In genomic region chr11:87985643-87986042, GRCm38 (mm10) we compare ENCODE assay signal across 8 mouse cellular contexts. TPM values are rescaled to one million over a fixed set of nuclear protein-coding genes. Genes with fewer than 3 reads are reported as not detected.
DNase-seq lines count a peak whose midpoint lies in the region; ATAC-seq lines count a peak whose summit lies in the region.

No protein-coding gene starts in this region.

- H3K4me1 ChIP-seq in lung, embryonic 16.5 days (replicated peaks; ENCODE audit: control insufficient read depth, insufficient read depth, low read length), result peaks cover 24% of the 10 kb centered on the region
- H3K4me1 ChIP-seq in limb, embryonic 11.5 days (ENCODE audit: control insufficient read depth, insufficient read depth, low read length), result peaks cover 5% of the 10 kb centered on the region
- H3K4me1 ChIP-seq in stomach, embryonic 14.5 days (ENCODE audit: control insufficient read depth, insufficient read depth, low read length), result peaks cover 14% of the 10 kb centered on the region

- H3K9me3 ChIP-seq in lung, embryonic 16.5 days (ENCODE audit: control insufficient read depth, low read length), result no peaks in the 10 kb centered on the region
- no peaks in the 10 kb centered on the region for H3K9me3 ChIP-seq in limb, embryonic 11.5 days (ENCODE audit: control insufficient read depth, low read length)
- no peaks in the 10 kb centered on the region for H3K9me3 ChIP-seq in stomach, embryonic 14.5 days (ENCODE audit: control insufficient read depth, low read depth, low read length)

- H3K36me3 ChIP-seq in lung, embryonic 16.5 days (ENCODE audit: control insufficient read depth, insufficient read depth, low read length), result peaks cover 20% of the 10 kb centered on the region
- peaks cover 14% of the 10 kb centered on the region for H3K36me3 ChIP-seq in limb, embryonic 11.5 days (ENCODE audit: control insufficient read depth, insufficient read depth, low read length)
- H3K36me3 ChIP-seq in stomach, embryonic 14.5 days (ENCODE audit: control insufficient read depth, insufficient read depth, low read length), result peaks cover 31% of the 10 kb centered on the region

- peak overlapping the region; percentile 93 for H3K9ac ChIP-seq in lung, embryonic 16.5 days (ENCODE audit: low read length)
- H3K9ac ChIP-seq in limb, embryonic 11.5 days (ENCODE audit: low read length), result no peak overlapping the region
- peak overlapping the region; percentile 96; the same call in 1 of the 2 replicates for H3K9ac ChIP-seq in stomach, embryonic 14.5 days (replicated peaks; ENCODE audit: low read depth, low read length)

- DNase-seq in adrenal gland, adult 2 months, result peak; percentile 47
- DNase-seq in adrenal gland, adult 18-20 months (ENCODE audit: low spot score in 2 of 2), result no peak
- no peak for DNase-seq in lung, postnatal 36 days
- no peak for DNase-seq in limb, embryonic 11.5 days (ENCODE audit: low spot score)
- DNase-seq in spleen, adult 18-20 months, result no peak
- no peak for DNase-seq in embryo, embryonic 11 days

- peak overlapping the region; percentile 66 for H3K4me2 ChIP-seq in lung, embryonic 16.5 days (ENCODE audit: low read depth, low read length)
- peak overlapping the region; percentile 54 for H3K4me2 ChIP-seq in limb, embryonic 11.5 days (ENCODE audit: low read depth, severe bottlenecking)
- peak overlapping the region; percentile 91 for H3K4me2 ChIP-seq in stomach, embryonic 14.5 days (replicated peaks; ENCODE audit: low read depth, low read length)

- no peak overlapping the region for H3K27ac ChIP-seq in lung, embryonic 16.5 days (ENCODE audit: low read length)
- H3K27ac ChIP-seq in limb, embryonic 11.5 days (replicated peaks; ENCODE audit: low read depth, low read length), result no peak overlapping the region
- H3K27ac ChIP-seq in stomach, embryonic 14.5 days (ENCODE audit: low read length), result no peak overlapping the region

- no peaks in the 10 kb centered on the region for H3K27me3 ChIP-seq in lung, embryonic 16.5 days (ENCODE audit: control insufficient read depth, insufficient read depth, low read depth, low read length)
- H3K27me3 ChIP-seq in limb, embryonic 11.5 days (ENCODE audit: control insufficient read depth, insufficient read depth, low read length), result no peaks in the 10 kb centered on the region
- H3K27me3 ChIP-seq in stomach, embryonic 14.5 days (ENCODE audit: control insufficient read depth, insufficient read depth, low read length), result no peaks in the 10 kb centered on the region

- 18% methylated on average over 9 of the region's 9 CpGs for WGBS in lung, embryonic 16.5 days
- WGBS in limb, embryonic 11.5 days, result 55% methylated on average over 9 of the region's 9 CpGs
- 29% methylated on average over 9 of the region's 9 CpGs for whole genome bisulfite sequencing in stomach, embryonic 14.5 days

- peak overlapping the region; percentile 89 for H3K4me3 ChIP-seq in lung, embryonic 16.5 days (ENCODE audit: low read length)
- H3K4me3 ChIP-seq in limb, embryonic 11.5 days (ENCODE audit: low read depth, low read length), result peak overlapping the region; percentile 100
- H3K4me3 ChIP-seq in stomach, embryonic 14.5 days (ENCODE audit: low read depth, low read length), result peak overlapping the region; percentile 99

- no peak for ATAC-seq in lung, embryonic 16.5 days (ENCODE audit: low read depth)
- no peak for ATAC-seq in limb, embryonic 11.5 days (ENCODE audit: insufficient number of reproducible peaks, low FRiP score, low TSS enrichment, low read depth)
- no peak for ATAC-seq in stomach, embryonic 14.5 days (ENCODE audit: insufficient number of reproducible peaks, insufficient read depth, low FRiP score, low read depth)

RNA-seq across cellular contexts. Expression of gene Dynll2, which starts 1.7 kb away (rescaled TPM):
- 100 to 1,000 TPM; 158 to 251 TPM for total RNA-seq in adrenal gland, adult 2 months (2021)
- 168 and 197 TPM in 2 replicates for polyA plus RNA-seq in adrenal gland, adult 2 months (2012; rRNA removed)
- 100 to 1,000 TPM; 222 to 233 TPM for total RNA-seq in adrenal gland, adult 18-20 months (2021)
- 23.4 and 24.5 TPM in 2 replicates for polyA plus RNA-seq in lung, embryonic 16.5 days (2015; fragmentation: Nextera tagmentation; extraction: Ambion mirVana)
- polyA plus RNA-seq in limb, embryonic 11.5 days (2014; fragmentation: Nextera tagmentation; extraction: Ambion mirVana), result 16.8 and 18.6 TPM in 2 replicates
- polyA plus RNA-seq in stomach, embryonic 14.5 days (2014; fragmentation: Nextera tagmentation; extraction: Ambion mirVana), result 14.2 and 16.7 TPM in 2 replicates
